In the genomic region with DNA sequence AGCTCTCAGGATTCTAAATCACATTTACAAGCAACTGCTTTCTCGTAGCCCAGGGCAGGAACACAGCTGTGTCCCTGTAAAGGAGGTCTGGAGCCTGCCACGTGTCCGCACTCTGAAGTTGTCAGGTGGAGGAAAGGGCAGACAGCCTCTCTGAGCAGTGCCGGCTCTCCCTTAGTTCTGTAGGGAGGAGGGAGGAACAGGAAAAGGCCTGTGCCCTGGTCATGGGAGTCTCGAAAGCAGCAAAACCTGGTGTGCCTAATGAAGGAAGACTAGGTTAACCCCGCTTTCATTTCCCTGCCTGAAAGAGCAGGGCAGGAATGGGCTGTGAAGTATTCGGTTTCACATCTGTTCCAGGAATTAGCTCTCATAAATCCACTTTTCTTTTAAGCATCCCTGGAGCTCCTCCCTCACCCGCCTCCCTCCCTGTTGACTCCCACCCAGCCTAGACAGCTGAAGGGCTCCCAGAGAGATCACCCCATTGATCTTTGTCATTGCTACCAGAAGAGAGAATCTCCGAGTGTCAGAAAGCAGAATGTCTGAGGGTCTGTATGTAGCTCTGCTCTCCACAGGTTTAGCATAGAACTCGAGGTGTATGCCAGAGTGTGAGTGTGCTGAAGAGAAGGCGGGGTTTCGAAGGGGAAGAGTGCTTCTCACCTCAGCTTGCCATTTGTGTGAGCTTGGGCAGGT, we compare ENCODE assay signal across 9 mouse cellular contexts. TPM values are rescaled to one million over a fixed set of nuclear protein-coding genes. Genes with fewer than 3 reads are reported as not detected.
A peak's percentile ranks its signal among the peaks of the same experiment; 100 is the strongest.
DNase-seq lines count a peak whose midpoint lies in the region; ATAC-seq and TF ChIP-seq lines count a peak whose summit lies in the region.
"Had no signal": no experiment of that assay in that cellular context is flagged by ENCODE, and none has a peak within 500 bp of the region (broad histone marks: within the 10 kb centered on the region; RNA-seq: fewer than 3 reads in every experiment).

No protein-coding gene starts in this region.

- peak overlapping the region; percentile 50 for H3K27ac ChIP-seq in heart, embryonic 12.5 days (ENCODE audit: poor library complexity, severe bottlenecking)
- no peak overlapping the region; the same call in 1 of the 2 replicates for H3K27ac ChIP-seq in forebrain, embryonic 14.5 days (ENCODE audit: low read depth, low read length)
- no peak overlapping the region for H3K27ac ChIP-seq in layer of hippocampus, adult 2 months

- H3K4me1 ChIP-seq in heart, embryonic 12.5 days (replicated peaks): peaks cover 43% of the 10 kb centered on the region
- H3K4me1 ChIP-seq in forebrain, embryonic 14.5 days (ENCODE audit: control insufficient read depth, insufficient read depth, low read length): no peaks in the 10 kb centered on the region

- H3K9ac ChIP-seq in heart, embryonic 12.5 days: peak overlapping the region; percentile 44; the same call in 1 of the 2 replicates
- H3K9ac ChIP-seq in forebrain, embryonic 14.5 days (ENCODE audit: low read length): no peak overlapping the region

- H3K4me2 ChIP-seq in heart, embryonic 12.5 days: 0 out of 2 replicates have a peak overlapping the region, but pooled peaks have one; percentile 5
- no peak overlapping the region for H3K4me2 ChIP-seq in forebrain, embryonic 14.5 days (ENCODE audit: low read length)

- no peaks in the 10 kb centered on the region; the same call in 1 of the 2 replicates for H3K36me3 ChIP-seq in heart, embryonic 12.5 days
- no peaks in the 10 kb centered on the region for H3K36me3 ChIP-seq in forebrain, embryonic 14.5 days (ENCODE audit: control insufficient read depth, insufficient read depth, low read length)

- H3K27me3 ChIP-seq in heart, embryonic 12.5 days (replicated peaks): no peaks in the 10 kb centered on the region
- no peaks in the 10 kb centered on the region for H3K27me3 ChIP-seq in forebrain, embryonic 14.5 days (replicated peaks; ENCODE audit: control insufficient read depth, insufficient read depth, low read length)

- no peak overlapping the region for H3K4me3 ChIP-seq in heart, embryonic 12.5 days
- H3K4me3 ChIP-seq in forebrain, embryonic 14.5 days (ENCODE audit: low read depth, low read length): no peak overlapping the region
- H3K4me3 ChIP-seq in layer of hippocampus, adult 2 months: no peak overlapping the region

- no peak; the same call in 1 of the 2 replicates for ATAC-seq in heart, embryonic 12.5 days (ENCODE audit: insufficient number of reproducible peaks, low FRiP score)
- ATAC-seq in forebrain, embryonic 14.5 days: no peak
- no peak for ATAC-seq in monocyte, adult 5-6 weeks (replicated peaks; ENCODE audit: insufficient number of reproducible peaks, low FRiP score, low TSS enrichment, poor library complexity, severe bottlenecking)

- TF ChIP-seq CTCF in layer of hippocampus, adult 2 months (conservative IDR thresholded peaks at IDR 0.05): no peak

- no peaks in the 10 kb centered on the region for H3K9me3 ChIP-seq in heart, embryonic 12.5 days (replicated peaks)
- no peaks in the 10 kb centered on the region for H3K9me3 ChIP-seq in forebrain, embryonic 14.5 days (replicated peaks; ENCODE audit: control insufficient read depth, low read length)

- no peak for DNase-seq in heart, adult 11 months
- peak; percentile 31 for DNase-seq in brain, adult 2 months (ENCODE audit: low read depth, low spot score)
- peak; percentile 7 for DNase-seq in forebrain, embryonic 14.5 days (ENCODE audit: low spot score)
- peak; percentile 81 for DNase-seq in mesoderm, embryonic 11.5 days (ENCODE audit: low read depth, low spot score)
- DNase-seq in layer of hippocampus, adult 2 months (ENCODE audit: low spot score in 2 of 2): no peak
- DNase-seq in T-cell, adult 2 months (ENCODE audit: low spot score): no peak

- WGBS in heart, embryonic 12.5 days: 34% methylated on average over 12 of the region's 12 CpGs
- WGBS in forebrain, embryonic 14.5 days: 31% methylated on average over 12 of the region's 12 CpGs

RNA-seq across cellular contexts. Expression of a gene that starts 41.5 kb away (rescaled TPM):
- 24.2 and 24.5 TPM in 2 replicates for polyA plus RNA-seq in heart, embryonic 12.5 days (2016; fragmentation: Nextera tagmentation; extraction: Ambion mirVana)
- polyA plus RNA-seq in forebrain, embryonic 14.5 days (2014; fragmentation: Nextera tagmentation; extraction: Ambion mirVana): 4.0 and 5.1 TPM in 2 replicates
- total RNA-seq in layer of hippocampus, adult 2 months (2021): 10 to 100 TPM; 15.8 to 16.5 TPM
- total RNA-seq in monocyte, adult 5-6 weeks (2017): 0.32 to 2.7 TPM (median 1.0 TPM) in 3 replicates

RNA-seq across cellular contexts. Expression of a gene that starts 45.0 kb away (rescaled TPM):
- polyA plus RNA-seq in heart, embryonic 12.5 days (2016; fragmentation: Nextera tagmentation; extraction: Ambion mirVana): 113 and 118 TPM in 2 replicates
- 73.7 and 82.0 TPM in 2 replicates for polyA plus RNA-seq in forebrain, embryonic 14.5 days (2014; fragmentation: Nextera tagmentation; extraction: Ambion mirVana)
- total RNA-seq in layer of hippocampus, adult 2 months (2021): 10 to 100 TPM; 14.5 to 14.8 TPM
- total RNA-seq in monocyte, adult 5-6 weeks (2017): 4.9 TPM in 1 of 3 replicates, not detected in the others
- total RNA-seq: hematopoietic stem cell, adult 5-6 weeks had no signal

Comparison
In these comparisons a context has a peak if more than half of its experiments do, and no peak if none do; other contexts are left out.
1. DNase-seq: peak in brain, adult 2 months (single experiment), forebrain, embryonic 14.5 days (single experiment) and mesoderm, embryonic 11.5 days (single experiment); none in heart, adult 11 months (single experiment), layer of hippocampus, adult 2 months (0 of 2) and T-cell, adult 2 months (single experiment).